Mouse (Mus musculus) lung, postnatal 14 days (tissue): ENCODE measurements around the gene Ttc28.

ENCODE experiments used
- DNase-seq: peaks from one replicate; pipeline ENCODE4 v3.0.0; 2021

The Ttc28 gene

GRCm38 (mm10) chr5:110889945-110890344 lies 10.3 kb downstream of the Ttc28 start:
- DNase-seq: no peak

- DNase-seq: no peak
These were observed 11.0 kb downstream of the Ttc28 start for GRCm38 (mm10) chr5:110890561-110890960.

- DNase-seq: no peak
These were observed 17.6 kb downstream of the Ttc28 start for GRCm38 (mm10) chr5:110897114-110897788.

GRCm38 (mm10) chr5:110898169-110898568 lies 18.6 kb downstream of the Ttc28 start:
- DNase-seq: no peak

GRCm38 (mm10) chr5:110898785-110899184 lies 19.2 kb downstream of the Ttc28 start:
- DNase-seq: no peak

- DNase-seq: no peak
These were observed 20.7 kb downstream of the Ttc28 start for GRCm38 (mm10) chr5:110900331-110900730.

GRCm38 (mm10) chr5:110906708-110907107 lies 27.1 kb downstream of the Ttc28 start:
- no peak for DNase-seq

- no peak for DNase-seq
These were observed 29.3 kb downstream of the Ttc28 start for GRCm38 (mm10) chr5:110908879-110909278.

GRCm38 (mm10) chr5:110909955-110910589 lies 30.5 kb downstream of the Ttc28 start:
- DNase-seq: no peak

- DNase-seq: no peak
These were observed 35.3 kb downstream of the Ttc28 start for GRCm38 (mm10) chr5:110914859-110915258.

- DNase-seq: no peak
These were observed 36.6 kb downstream of the Ttc28 start for GRCm38 (mm10) chr5:110916241-110916640.

GRCm38 (mm10) chr5:110919541-110919940 lies 39.9 kb downstream of the Ttc28 start:
- no peak for DNase-seq

GRCm38 (mm10) chr5:110923336-110923735 lies 43.7 kb downstream of the Ttc28 start:
- peak; percentile 18 for DNase-seq

- no peak for DNase-seq
These were observed 45.0 kb downstream of the Ttc28 start for GRCm38 (mm10) chr5:110924636-110925035.

- no peak for DNase-seq
These were observed 46.2 kb downstream of the Ttc28 start for GRCm38 (mm10) chr5:110925804-110926203.

- no peak for DNase-seq
These were observed 48.7 kb downstream of the Ttc28 start for GRCm38 (mm10) chr5:110928289-110928688.

GRCm38 (mm10) chr5:110929306-110929705 lies 49.7 kb downstream of the Ttc28 start:
- no peak for DNase-seq

GRCm38 (mm10) chr5:110936606-110937005 lies 57.0 kb downstream of the Ttc28 start:
- DNase-seq: no peak

GRCm38 (mm10) chr5:110944326-110944725 lies 64.7 kb downstream of the Ttc28 start:
- DNase-seq: no peak

- DNase-seq: no peak
These were observed 69.1 kb downstream of the Ttc28 start for GRCm38 (mm10) chr5:110948476-110949399.

GRCm38 (mm10) chr5:110949791-110950190 lies 70.2 kb downstream of the Ttc28 start:
- no peak for DNase-seq

- no peak for DNase-seq
These were observed 78.6 kb downstream of the Ttc28 start for GRCm38 (mm10) chr5:110958196-110958595.

GRCm38 (mm10) chr5:110960067-110960466 lies 80.5 kb downstream of the Ttc28 start:
- DNase-seq: no peak

GRCm38 (mm10) chr5:110960890-110961289 lies 81.3 kb downstream of the Ttc28 start:
- DNase-seq: no peak
